Mouse (Mus musculus) E14TG2a.4 (cell line): ENCODE results near the gene Rph3a.

ENCODE experiments used
- CTCF ChIP-seq: conservative IDR thresholded peaks from 2 replicates; pipeline ENCODE4 v1.5.1; 2014; ENCODE audit warnings: low read length
- NANOG ChIP-seq: IDR thresholded peaks from 2 replicates; pipeline ENCODE4 v1.6.1; 2014; ENCODE audit warnings: borderline replicate concordance, low read length, mixed read lengths

- no peak for TF ChIP-seq CTCF
- TF ChIP-seq NANOG, result no peak
Observed at GRCm38 (mm10) chr5:120968799-120969198, 41.1 kb downstream of the Rph3a start.
